Mouse (Mus musculus): ENCODE results near the gene Spock1. TPM values are rescaled to one million over a fixed set of nuclear protein-coding genes. Genes with fewer than 3 reads are reported as not detected.

Spock1 gene
- total and polyA plus RNA-seq, 3 experiments, result not detected

DNA sequence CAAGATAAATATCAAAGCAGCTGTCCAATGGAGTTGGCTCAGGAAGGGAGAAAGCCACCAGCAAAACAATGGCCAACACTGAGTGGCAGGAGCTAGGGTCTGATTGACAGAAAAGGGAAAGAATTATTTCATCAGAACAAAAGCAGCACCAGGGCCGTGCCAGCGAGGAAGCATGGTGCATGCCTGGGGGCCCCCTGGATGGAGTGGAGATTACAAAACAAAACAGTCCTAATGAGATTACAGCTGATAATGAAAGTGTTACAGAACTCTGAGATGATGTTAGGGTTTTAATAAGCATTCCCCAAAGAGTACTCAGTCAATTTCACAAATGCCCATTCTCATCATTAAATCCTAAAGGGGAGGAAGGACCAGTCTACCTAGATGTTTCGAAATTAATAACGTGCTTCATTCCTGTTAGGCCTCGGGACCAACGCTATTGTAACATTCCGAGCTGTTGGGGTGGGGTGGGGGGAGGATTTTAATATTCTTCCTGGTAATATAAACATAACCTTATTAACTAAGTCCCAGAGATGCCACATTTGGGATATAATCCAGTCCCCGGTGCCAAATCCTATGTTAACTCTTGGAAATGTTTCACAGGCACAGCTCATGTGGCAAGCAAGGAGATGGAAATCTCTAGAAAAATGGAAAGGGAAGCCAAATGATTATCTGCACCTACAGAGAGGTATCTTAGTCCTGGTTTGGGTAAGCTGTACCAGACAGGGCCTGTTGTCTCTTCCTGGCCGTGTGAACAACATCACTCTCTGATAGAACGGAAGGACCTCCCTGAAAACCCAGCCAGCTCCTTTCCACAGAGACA, 271.7 kb downstream of the Spock1 start:
- Histone ChIP-seq H3K36me3 (replicated peaks in 1 of 2; ENCODE audit: control insufficient read depth in 1 of 2, insufficient read depth in 1 of 2, low read length in 1 of 2) (no peaks in the 10 kb centered on the region), H3K4me3 (replicated peaks in 1 of 3; ENCODE audit: low read depth in 2 of 3, low read length in 2 of 3, poor library complexity in 1 of 3) (no peak overlapping the region), H3K4me2 (ENCODE audit: insufficient read depth, low read depth, poor library complexity, severe bottlenecking) (no peak overlapping the region), H3K4me1 (ENCODE audit: control insufficient read depth in 1 of 2, insufficient read depth in 2 of 2) (no peaks in the 10 kb centered on the region), H3K27me3 (replicated peaks) (no peaks in the 10 kb centered on the region), H3K79me2 (replicated peaks; ENCODE audit: control insufficient read depth, extremely low read depth, insufficient read depth, poor library complexity, severe bottlenecking) (no peaks in the 10 kb centered on the region), H3K9me3 (replicated peaks; ENCODE audit: low read length) (peaks cover 89% of the 10 kb centered on the region), H3K9ac (ENCODE audit: insufficient read depth, low read depth) (no peak overlapping the region), H3K27ac (ENCODE audit: insufficient read depth, low read depth) (no peak overlapping the region)
- no peak for DNase-seq (ENCODE audit: extremely low read depth)
- dilution Hi-C loops (cut with MboI; ENCODE audit: extremely low pct_ligation_motif_present, extremely low pct_unique_long_range_greater_than_20kb, low sequenced_read_pairs), result no loop called here
- in situ Hi-C loops (cut with MboI; ENCODE audit: low pct_ligation_motif_present, low pct_unique_long_range_greater_than_20kb, low sequenced_read_pairs), result no loop called here
- TF ChIP-seq TCF12 (IDR thresholded peaks at IDR 0.05; ENCODE audit: low read depth, low read length), result no peak
- TF ChIP-seq MEF2A (IDR thresholded peaks at IDR 0.05; ENCODE audit: borderline replicate concordance, low read depth, low read length), result no peak
- no peak for TF ChIP-seq NELFE (IDR thresholded peaks at IDR 0.05; ENCODE audit: low read depth, low read length)
- TF ChIP-seq RCOR1 (conservative IDR thresholded peaks at IDR 0.05; ENCODE audit: low read depth, low read length), result no peak
- TF ChIP-seq GABPA (IDR thresholded peaks at IDR 0.05; ENCODE audit: insufficient replicate concordance, low read depth, low read length), result no peak
- no peak for TF ChIP-seq USF2 (conservative IDR thresholded peaks at IDR 0.05; ENCODE audit: low read depth, low read length)
- no peak for TF ChIP-seq POLR2AphosphoS2 (IDR thresholded peaks at IDR 0.05; ENCODE audit: low read depth, low read length)
- TF ChIP-seq SMC3 (IDR thresholded peaks at IDR 0.05; ENCODE audit: low read depth, low read length), result no peak
- TF ChIP-seq PAX5 (IDR thresholded peaks at IDR 0.05; ENCODE audit: low read length), result no peak
- no peak for TF ChIP-seq JUN (IDR thresholded peaks at IDR 0.05; ENCODE audit: insufficient read depth, low read depth, low read length)
- TF ChIP-seq ZMIZ1 (IDR thresholded peaks at IDR 0.05; ENCODE audit: low read depth, low read length), result no peak
- no peak for TF ChIP-seq JUND (conservative IDR thresholded peaks at IDR 0.05; ENCODE audit: low read depth, low read length)
- TF ChIP-seq NRF1 (IDR thresholded peaks at IDR 0.05; ENCODE audit: low read depth, low read length), result no peak
- no peak for TF ChIP-seq BHLHE40 (IDR thresholded peaks at IDR 0.05; ENCODE audit: low read depth, low read length)
- no peak for TF ChIP-seq CTCF (conservative IDR thresholded peaks at IDR 0.05 in 1 of 2, IDR thresholded peaks at IDR 0.05 in 1 of 2; ENCODE audit: low read depth in 2 of 2, low read length in 2 of 2)
- TF ChIP-seq MAZ (IDR thresholded peaks at IDR 0.05; ENCODE audit: low read depth, low read length), result no peak
- TF ChIP-seq MAFK (IDR thresholded peaks at IDR 0.05; ENCODE audit: insufficient replicate concordance, low read length), result no peak

DNA sequence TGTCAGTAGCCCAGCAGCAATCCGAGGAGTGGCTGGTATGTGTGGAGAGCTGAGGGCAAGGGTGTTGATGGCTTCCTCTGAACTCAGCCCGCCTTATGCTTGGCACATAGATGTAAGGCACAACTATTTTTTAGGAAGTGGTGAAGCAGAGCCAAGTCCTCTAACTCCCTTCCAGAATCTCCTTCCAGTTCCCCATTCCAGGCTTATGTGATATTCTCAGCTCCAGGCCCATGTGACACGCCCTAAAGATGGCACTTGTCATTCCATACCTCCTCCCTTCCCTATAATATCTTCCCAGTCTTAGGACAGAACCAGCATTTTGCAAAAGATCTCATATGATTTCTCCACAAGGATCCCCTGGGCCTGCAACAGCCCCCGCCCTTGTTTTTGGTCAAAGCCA, 277.6 kb downstream of the Spock1 start:
- Histone ChIP-seq H3K4me3 (replicated peaks in 1 of 3; ENCODE audit: low read depth in 2 of 3, low read length in 2 of 3, poor library complexity in 1 of 3) (no peak overlapping the region), H3K4me1 (ENCODE audit: control insufficient read depth in 1 of 2, insufficient read depth in 2 of 2) (no peaks in the 10 kb centered on the region), H3K27ac (ENCODE audit: insufficient read depth, low read depth) (no peak overlapping the region), H3K36me3 (replicated peaks in 1 of 2; ENCODE audit: control insufficient read depth in 1 of 2, insufficient read depth in 1 of 2, low read length in 1 of 2) (no peaks in the 10 kb centered on the region), H3K9ac (ENCODE audit: insufficient read depth, low read depth) (no peak overlapping the region), H3K4me2 (ENCODE audit: insufficient read depth, low read depth, poor library complexity, severe bottlenecking) (no peak overlapping the region), H3K27me3 (replicated peaks) (no peaks in the 10 kb centered on the region), H3K79me2 (replicated peaks; ENCODE audit: control insufficient read depth, extremely low read depth, insufficient read depth, poor library complexity, severe bottlenecking) (no peaks in the 10 kb centered on the region), H3K9me3 (replicated peaks; ENCODE audit: low read length) (peaks cover 91% of the 10 kb centered on the region)
- TF ChIP-seq JUND (conservative IDR thresholded peaks at IDR 0.05; ENCODE audit: low read depth, low read length) (no peak), CHD2 (IDR thresholded peaks at IDR 0.05; ENCODE audit: low read length) (no peak), TBP (conservative IDR thresholded peaks at IDR 0.05; ENCODE audit: low read depth, low read length) (no peak), UBTF (IDR thresholded peaks at IDR 0.05; ENCODE audit: low read depth, low read length) (no peak), E2F4 (IDR thresholded peaks at IDR 0.05; ENCODE audit: insufficient replicate concordance, low read depth, low read length) (no peak), TCF12 (IDR thresholded peaks at IDR 0.05; ENCODE audit: low read depth, low read length) (no peak), EP300 (IDR thresholded peaks at IDR 0.05; ENCODE audit: low read length) (no peak)
- in situ Hi-C loops (cut with MboI; ENCODE audit: low pct_ligation_motif_present, low pct_unique_long_range_greater_than_20kb, low sequenced_read_pairs), result no loop called here
- dilution Hi-C loops (cut with MboI; ENCODE audit: extremely low pct_ligation_motif_present, extremely low pct_unique_long_range_greater_than_20kb, low sequenced_read_pairs), result no loop called here
- no peak for DNase-seq (ENCODE audit: extremely low read depth)
